Mouse (Mus musculus) left cerebral cortex, adult 9 months (tissue): ENCODE measurements around the gene Gm21292.
"Not testable (repeated sequence)": the region's sequence is repeated elsewhere in the genome, so short reads cannot be mapped to it uniquely, and the experiment has no call there.

Source experiments
- DNase-seq, 2 experiments: peaks; one replicate each; pipeline ENCODE4 v3.0.0; 2022; ENCODE audit warnings: low spot score in 2 of 2

The Gm21292 gene

GRCm38 (mm10) chrY:9133824-9134223 lies at the start of gene Gm21292:
Gm21292 (minus strand) TSS chrY:9133924.
- not testable (repeated sequence) for DNase-seq
